Mouse (Mus musculus): ENCODE measurements around the gene Pmepa1.

The Pmepa1 gene

GRCm38 (mm10) chr2:173276859-173277258 lies 526 bp upstream of the Pmepa1 start:
- no peak for DNase-seq (ENCODE audit: low spot score in 2 of 2)

DNA sequence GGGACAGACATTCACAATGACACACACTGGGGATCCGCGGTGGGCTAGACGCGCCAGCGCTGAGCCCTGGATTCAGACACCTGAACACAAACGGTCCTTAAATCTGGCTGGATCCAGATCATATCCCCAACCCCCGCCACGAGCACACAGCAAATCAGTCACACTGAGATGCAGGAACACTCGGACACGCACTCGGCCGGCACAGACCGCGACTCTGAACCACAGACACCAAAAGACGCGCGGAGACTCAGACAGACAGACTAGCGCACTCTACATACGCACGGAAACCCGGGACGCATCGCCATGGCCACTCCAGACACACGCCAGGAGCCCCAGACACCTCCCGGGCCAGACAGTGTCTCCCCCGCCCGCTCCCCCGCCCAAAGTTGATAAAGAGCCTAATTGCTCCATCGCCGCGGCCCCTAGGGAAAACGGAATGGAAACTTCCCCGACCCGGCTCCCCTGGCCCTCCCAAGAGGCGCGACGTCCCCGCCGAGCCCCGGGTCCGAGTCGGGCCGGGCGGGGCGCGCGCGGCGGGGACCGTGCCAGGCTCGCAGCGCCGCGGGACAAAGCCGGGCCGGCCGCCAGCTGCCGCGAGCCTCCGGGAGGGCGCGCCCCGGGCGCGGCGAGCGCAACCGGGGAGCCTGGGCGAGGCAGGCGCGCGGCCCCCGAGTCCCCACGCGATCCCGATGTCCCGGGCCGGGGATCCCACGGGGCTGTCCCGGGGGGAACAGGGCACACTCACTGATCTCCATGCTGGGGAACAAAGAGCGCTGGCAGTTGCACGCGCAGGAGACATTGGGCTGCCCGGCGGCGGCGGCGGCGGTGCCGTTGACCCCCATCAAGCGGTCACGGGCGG lies 761 bp downstream of the Pmepa1 start:
- no peak for DNase-seq (ENCODE audit: low spot score in 2 of 2)

DNA sequence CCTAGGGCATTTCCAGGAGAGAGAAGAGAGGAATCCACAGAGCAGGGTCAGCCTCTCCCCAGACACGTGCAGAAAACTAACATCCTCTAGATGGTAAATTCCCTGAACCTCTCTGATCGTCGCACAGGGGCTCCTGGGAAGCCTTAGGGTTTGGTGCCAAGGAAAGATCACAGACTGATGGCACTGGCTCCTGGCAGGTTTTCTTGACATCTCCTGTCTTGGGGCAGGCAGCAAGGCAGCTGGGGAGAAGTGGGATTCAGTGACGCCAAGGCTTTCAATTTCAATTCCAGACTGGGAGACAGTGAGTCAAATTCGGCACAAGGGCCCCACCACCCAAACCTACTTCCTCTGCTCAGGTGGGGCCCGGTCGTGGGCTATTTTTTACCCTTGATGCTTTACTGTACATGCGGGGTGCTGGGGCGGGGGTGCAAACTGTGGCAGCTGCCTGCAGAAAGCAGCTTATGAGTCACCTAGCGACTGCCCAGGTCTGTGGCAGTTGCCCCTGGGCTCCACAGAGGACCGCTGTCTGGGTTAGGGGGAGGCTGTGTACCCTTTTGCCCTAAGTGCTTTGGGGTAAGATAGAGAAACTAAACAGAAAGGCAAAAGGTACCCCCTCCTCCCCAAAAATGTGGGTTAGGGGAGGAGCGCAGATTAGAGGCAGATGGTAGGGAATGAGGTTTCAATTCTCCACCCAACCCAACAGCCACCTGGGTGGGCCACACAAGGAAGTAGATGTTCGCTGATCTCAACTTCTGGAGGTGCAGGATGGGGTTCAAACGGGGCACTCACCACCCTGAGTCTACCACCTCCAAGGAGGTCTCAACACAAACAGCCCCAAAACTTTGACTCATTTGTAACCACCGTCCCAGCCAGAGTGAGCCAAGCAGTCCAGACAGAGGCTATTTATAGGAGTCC lies 1.6 kb downstream of the Pmepa1 start:
- no peak for DNase-seq (ENCODE audit: low spot score in 2 of 2)

GRCm38 (mm10) chr2:173273885-173274284 lies 2.4 kb downstream of the Pmepa1 start:
- DNase-seq (ENCODE audit: low spot score in 2 of 2): no peak

GRCm38 (mm10) chr2:173272354-173272900 lies 3.9 kb downstream of the Pmepa1 start:
- DNase-seq (ENCODE audit: low spot score in 2 of 2): no peak

DNA sequence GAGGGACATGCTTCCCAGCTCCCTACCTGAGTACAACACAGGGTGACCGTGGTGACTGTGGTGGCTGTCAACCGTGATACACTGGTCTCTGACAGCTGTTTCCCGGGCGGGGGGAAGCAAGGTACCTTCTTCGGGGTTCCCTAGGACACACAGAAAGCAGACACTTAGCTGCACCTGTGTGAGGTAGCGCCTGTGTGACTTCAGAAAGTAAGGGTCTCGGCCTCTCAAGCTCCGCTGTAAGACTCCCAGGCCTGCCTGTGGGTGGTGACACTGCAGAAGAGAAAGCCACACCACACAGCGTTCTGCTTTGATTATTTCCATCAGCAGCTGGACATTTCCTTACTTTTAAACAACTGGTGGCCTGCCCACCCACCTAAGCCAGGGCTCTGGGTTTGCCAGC lies 4.8 kb downstream of the Pmepa1 start:
- no peak for DNase-seq (ENCODE audit: low spot score in 2 of 2)

DNA sequence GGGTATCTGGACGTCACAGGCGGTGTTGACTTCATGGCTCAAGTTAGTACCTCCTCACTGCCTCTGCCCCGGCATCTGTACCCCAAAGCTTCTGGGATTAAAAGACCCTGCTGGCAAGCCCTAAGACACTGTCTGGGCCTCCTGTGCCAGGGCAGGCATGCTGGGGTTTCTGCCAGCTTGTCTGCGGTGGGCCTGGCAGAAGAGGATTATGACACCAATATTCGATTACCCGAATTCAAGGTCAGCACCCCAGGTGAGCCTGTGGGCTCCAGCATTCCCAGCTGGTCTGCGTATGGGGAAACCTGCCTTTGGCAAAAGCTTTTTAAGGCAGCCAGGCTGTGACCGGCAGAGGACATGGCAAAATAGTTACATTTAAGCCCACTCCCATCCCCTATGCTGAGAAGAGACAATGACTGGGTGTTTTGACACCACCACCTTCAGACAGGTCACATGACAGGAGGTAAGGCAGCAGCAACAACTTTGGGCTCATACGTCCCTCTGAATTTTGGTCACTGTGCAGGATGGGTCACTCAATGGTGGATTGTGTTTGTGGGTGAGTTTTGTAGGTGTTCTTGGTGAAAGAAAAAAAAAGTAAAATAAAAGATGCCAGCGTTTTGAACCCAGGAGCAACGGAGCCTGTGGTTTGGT lies 5.6 kb downstream of the Pmepa1 start:
- DNase-seq (ENCODE audit: low spot score in 2 of 2): no peak

- no peak for DNase-seq (ENCODE audit: low spot score in 2 of 2)
These were observed 6.1 kb downstream of the Pmepa1 start for GRCm38 (mm10) chr2:173270196-173270595.

- no peak for DNase-seq (ENCODE audit: low spot score in 2 of 2)
These were observed 8.8 kb downstream of the Pmepa1 start for GRCm38 (mm10) chr2:173267562-173267961.

GRCm38 (mm10) chr2:173266349-173267112 lies 9.8 kb downstream of the Pmepa1 start:
- DNase-seq (ENCODE audit: low spot score in 2 of 2): no peak

GRCm38 (mm10) chr2:173265468-173266265 lies 10.7 kb downstream of the Pmepa1 start:
- DNase-seq (ENCODE audit: low spot score in 2 of 2): no peak

GRCm38 (mm10) chr2:173264467-173265128 lies 11.7 kb downstream of the Pmepa1 start:
- no peak for DNase-seq (ENCODE audit: low spot score in 2 of 2)

DNA sequence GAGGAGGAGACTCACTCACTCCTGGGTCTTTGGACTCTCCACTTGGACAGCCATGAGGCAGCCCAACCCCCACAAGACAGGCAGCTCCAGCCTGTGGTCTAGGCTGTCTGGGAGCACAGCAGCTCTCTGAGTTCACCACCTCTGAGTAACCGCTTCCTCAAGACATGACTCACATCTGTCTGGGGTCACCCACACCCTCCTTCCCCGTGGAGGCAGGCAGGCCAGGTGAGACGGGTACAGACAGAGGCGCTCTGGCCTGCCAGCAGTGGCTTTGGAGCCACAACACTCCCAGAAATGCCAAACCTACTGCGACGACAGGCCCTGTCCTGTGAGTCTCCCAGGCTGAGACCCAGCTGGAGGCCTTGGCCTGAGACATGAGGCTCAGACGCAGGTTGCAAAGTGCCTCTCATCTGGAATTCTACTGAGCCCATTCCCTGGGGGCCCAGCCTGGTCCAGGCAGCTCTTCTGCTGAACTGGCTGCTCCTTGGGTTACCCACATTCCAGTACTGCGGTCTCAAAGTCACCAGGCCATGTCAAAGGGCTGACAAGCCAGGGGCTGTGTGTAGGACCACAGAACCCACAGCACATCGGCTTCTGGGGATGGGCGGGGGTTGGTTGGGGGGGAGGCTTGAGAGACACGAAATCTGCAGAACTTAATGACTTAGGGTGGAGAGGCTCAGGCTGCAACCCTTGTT lies 12.6 kb downstream of the Pmepa1 start:
- peak in 1 of 2 experiments; percentile 76 for DNase-seq (ENCODE audit: low spot score in 2 of 2)

GRCm38 (mm10) chr2:173261497-173261896 lies 14.8 kb downstream of the Pmepa1 start:
- DNase-seq (ENCODE audit: low spot score in 2 of 2): no peak

DNA sequence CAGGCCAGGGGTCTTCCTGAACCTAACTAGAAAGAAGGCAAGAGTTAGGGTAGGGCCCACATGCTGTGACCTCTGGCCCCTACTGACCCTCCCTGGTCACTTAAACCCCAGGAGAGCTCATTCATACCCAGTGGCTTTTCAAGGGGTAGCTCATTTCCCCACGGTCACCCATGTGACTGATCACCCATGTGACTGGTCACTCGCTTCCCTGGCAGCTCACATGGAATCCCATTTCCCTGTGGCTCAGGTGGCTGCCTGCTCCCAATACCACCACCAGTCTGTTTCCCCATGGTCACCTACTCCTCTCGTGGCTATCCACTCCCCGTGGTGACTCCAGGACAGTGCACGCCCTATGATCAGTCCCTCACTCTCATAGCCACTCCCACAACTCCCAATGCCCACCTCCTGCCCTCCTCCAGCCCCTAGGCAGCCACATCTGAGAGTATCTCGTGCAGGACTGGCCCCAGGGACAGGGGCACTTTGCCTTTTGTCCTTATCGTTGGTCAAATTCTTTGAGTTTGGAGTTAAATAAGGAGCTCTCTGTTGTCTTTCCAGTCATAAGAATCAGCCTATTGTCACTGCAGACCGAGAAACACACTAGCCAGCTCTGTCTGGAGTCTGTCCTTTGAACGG lies 17.8 kb downstream of the Pmepa1 start:
- no peak for DNase-seq (ENCODE audit: low spot score in 2 of 2)

- DNase-seq (ENCODE audit: low spot score in 2 of 2): peak in 1 of 2 experiments; percentile 84
These were observed 18.7 kb downstream of the Pmepa1 start for GRCm38 (mm10) chr2:173257610-173258009.

DNA sequence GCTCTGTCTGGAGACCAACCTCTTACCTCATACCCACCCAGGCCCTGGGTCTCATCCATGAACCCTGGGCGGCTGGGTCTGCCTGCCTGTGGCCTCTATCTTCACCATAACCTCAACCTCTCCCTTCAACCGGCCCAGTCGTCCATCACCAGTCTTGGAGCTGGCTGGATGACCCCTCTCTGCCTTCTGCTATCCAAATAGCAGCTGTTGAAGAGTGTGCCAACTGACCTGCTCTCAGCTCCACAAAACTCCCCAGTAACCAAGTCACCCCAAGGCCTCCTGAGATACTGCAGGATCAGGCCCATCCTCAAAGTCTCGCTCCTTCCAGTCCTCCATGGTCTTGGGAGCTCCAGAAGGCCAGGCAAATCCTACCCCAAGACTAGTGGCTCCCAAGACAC lies 19.8 kb downstream of the Pmepa1 start:
- no peak for DNase-seq (ENCODE audit: low spot score in 2 of 2)

- no peak for DNase-seq (ENCODE audit: low spot score in 2 of 2)
These were observed 20.4 kb downstream of the Pmepa1 start for GRCm38 (mm10) chr2:173255810-173256551.

Measured in urinary bladder, postnatal 36 days (tissue).